Mouse (Mus musculus) hindbrain, embryonic 10.5 days (tissue): ENCODE measurements around the gene Lgi4. TPM values are rescaled to one million over a fixed set of nuclear protein-coding genes. Genes with fewer than 3 reads are reported as not detected.

ENCODE experiments used
- DNase-seq: peaks from one replicate; pipeline ENCODE4 v3.0.0-alpha.2; 2017; ENCODE audit warnings: low spot score
- H3K27ac ChIP-seq: fragments of 300-500 bp; sonication (generic); 2 replicates; pipeline ENCODE4 v1.5.1; 2016; ENCODE audit warnings: mild to moderate bottlenecking, moderate library complexity
- H3K27me3 ChIP-seq: fragments of 300-500 bp; sonication (generic); 2 replicates; pipeline ENCODE4 v1.6.1; 2016; ENCODE audit warnings: mild to moderate bottlenecking; ENCODE audit not compliant: poor library complexity, insufficient read depth, severe bottlenecking
- H3K36me3 ChIP-seq: fragments of 300-500 bp; sonication (generic); 2 replicates; pipeline ENCODE4 v1.6.1; 2016; ENCODE audit warnings: mild to moderate bottlenecking, moderate library complexity
- H3K4me1 ChIP-seq: fragments of 300-500 bp; sonication (generic); replicated peaks from 2 replicates; pipeline ENCODE4 v1.6.1; 2016; ENCODE audit warnings: mild to moderate bottlenecking
- H3K4me3 ChIP-seq: fragments of 300-500 bp; sonication (generic); 2 replicates; pipeline ENCODE4 v1.5.1; 2016; ENCODE audit warnings: mild to moderate bottlenecking, moderate library complexity
- H3K9me3 ChIP-seq: fragments of 300-500 bp; sonication (generic); 2 replicates; pipeline ENCODE4 v1.6.1; 2016; ENCODE audit warnings: mild to moderate bottlenecking, moderate library complexity
- WGBS: fragments of 180-500 bp; shearing (Covaris S2); methylation state at CpG from one replicate; pipeline ENCODE4 v1.1.7; 2016; 5-methylcytosine and 5-hydroxymethylcytosine counted together
- polyA plus RNA-seq: library from polyadenylated mRNA; unstranded; fragments of >200 nt; fragmentation: Nextera tagmentation; extraction: Ambion mirVana; gene quantifications from 2 replicates; pipeline ENCODE4 v1.2.1, GENCODE M21; 2016

The Lgi4 gene
- polyA plus RNA-seq, 1 experiment from 2014 or later = 2.3 TPM

DNA sequence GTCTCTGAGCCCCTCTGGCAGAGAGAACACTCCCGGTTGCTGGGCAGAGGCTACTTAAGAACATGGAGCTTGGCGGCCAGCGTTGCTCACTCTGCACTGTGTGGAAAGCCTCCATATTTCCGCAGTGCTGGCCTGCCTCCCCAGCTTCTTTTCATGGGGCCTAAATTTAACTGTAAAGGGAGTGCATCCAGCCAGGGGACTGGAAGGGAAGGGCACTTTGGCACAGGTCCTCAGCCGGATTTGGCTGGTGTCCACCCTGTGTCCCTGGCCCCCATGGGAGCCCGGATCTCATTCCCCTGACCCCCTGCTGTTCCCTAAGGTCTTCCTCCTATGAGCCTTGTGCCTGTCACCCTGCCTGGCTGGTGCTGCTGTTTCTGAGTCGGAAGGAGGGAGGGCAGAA, 59.3 kb downstream of the Lgi4 start:
- DNase-seq = no peak
- 83% methylated on average over 7 of the region's 7 CpGs for WGBS
- peaks cover 15% of the 10 kb centered on the region for H3K27me3 ChIP-seq
- H3K9me3 ChIP-seq = no peaks in the 10 kb centered on the region
- H3K27ac ChIP-seq = no peak overlapping the region
- no peak overlapping the region for H3K4me3 ChIP-seq
- no peaks in the 10 kb centered on the region for H3K36me3 ChIP-seq
- H3K4me1 ChIP-seq = peaks cover 29% of the 10 kb centered on the region

- Histone ChIP-seq H3K27ac (no peak overlapping the region), H3K4me1 (peaks cover 26% of the 10 kb centered on the region), H3K4me3 (no peak overlapping the region), H3K9me3 (no peaks in the 10 kb centered on the region), H3K36me3 (no peaks in the 10 kb centered on the region), H3K27me3 (peaks cover 13% of the 10 kb centered on the region)
- WGBS = 88% methylated on average over 5 of the region's 5 CpGs
- DNase-seq = no peak
Measured at GRCm38 (mm10) chr7:31119556-31119955, 60.4 kb downstream of the Lgi4 start.

Other genes starting within 250 kb of the Lgi4 start
- gene Ffar2, start 235.6 kb upstream of the Lgi4 start, polyA plus RNA-seq = not detected in 2 replicates
- not detected in 2 replicates for gene Ffar3, start 203.2 kb upstream of the Lgi4 start, polyA plus RNA-seq
- not detected in 2 replicates for gene Ffar1, start 197.8 kb upstream of the Lgi4 start, polyA plus RNA-seq
- gene Cd22, start 179.0 kb upstream of the Lgi4 start, polyA plus RNA-seq = 0.11 TPM in 1 of 2 replicates, not detected in the other
- gene Mag, start 144.5 kb upstream of the Lgi4 start, polyA plus RNA-seq = 0.61 and 0.67 TPM in 2 replicates
- not detected in 2 replicates for gene Hamp2, start 134.7 kb upstream of the Lgi4 start, polyA plus RNA-seq
- gene Hamp, start 115.3 kb upstream of the Lgi4 start, polyA plus RNA-seq = not detected in 2 replicates
- 23.6 and 26.3 TPM in 2 replicates for gene Usf2, start 102.5 kb upstream of the Lgi4 start, polyA plus RNA-seq
- gene Lsr, start 85.9 kb upstream of the Lgi4 start, polyA plus RNA-seq = 21.2 and 29.8 TPM in 2 replicates
- gene Fam187b, start 85.6 kb upstream of the Lgi4 start, polyA plus RNA-seq = 1.4 and 2.0 TPM in 2 replicates
- 11.6 and 14.7 TPM in 2 replicates for gene Fxyd5, start 16.9 kb upstream of the Lgi4 start, polyA plus RNA-seq
- gene Fxyd7, start 7.9 kb upstream of the Lgi4 start, polyA plus RNA-seq = 1.4 and 7.6 TPM in 2 replicates
- 14.0 and 17.1 TPM in 2 replicates for gene Fxyd1, start 2.1 kb upstream of the Lgi4 start, polyA plus RNA-seq
- 7.9 and 10.8 TPM in 2 replicates for gene Fxyd3, start 17.4 kb downstream of the Lgi4 start, polyA plus RNA-seq
- 3.0 and 4.5 TPM in 2 replicates for gene Hpn, start 55.9 kb downstream of the Lgi4 start, polyA plus RNA-seq
- gene Scn1b, start 67.7 kb downstream of the Lgi4 start, polyA plus RNA-seq = 1.2 and 1.3 TPM in 2 replicates
- gene Gramd1a, start 96.6 kb downstream of the Lgi4 start, polyA plus RNA-seq = 111 and 144 TPM in 2 replicates
- gene Scgb2b2, start 231.2 kb downstream of the Lgi4 start, polyA plus RNA-seq = not detected in 2 replicates
- not detected in 2 replicates for gene Scgb1b2, start 232.5 kb downstream of the Lgi4 start, polyA plus RNA-seq